Mouse (Mus musculus): ENCODE data around the gene Gm16181. TPM values are rescaled to one million over a fixed set of nuclear protein-coding genes. Genes with fewer than 3 reads are reported as not detected.

The Gm16181 gene
- not detected for total RNA-seq (2021)
- long read RNA-seq, experiment 1: 0 reads
- long read RNA-seq, experiment 2: 0 reads

GRCm38 (mm10) chr17:35220156-35220952, at the start of gene Gm16181:
Gene Gm16181 (plus strand): TSS chr17:35220834.
- no peak for DNase-seq (ENCODE audit: low spot score in 2 of 2)

DNA sequence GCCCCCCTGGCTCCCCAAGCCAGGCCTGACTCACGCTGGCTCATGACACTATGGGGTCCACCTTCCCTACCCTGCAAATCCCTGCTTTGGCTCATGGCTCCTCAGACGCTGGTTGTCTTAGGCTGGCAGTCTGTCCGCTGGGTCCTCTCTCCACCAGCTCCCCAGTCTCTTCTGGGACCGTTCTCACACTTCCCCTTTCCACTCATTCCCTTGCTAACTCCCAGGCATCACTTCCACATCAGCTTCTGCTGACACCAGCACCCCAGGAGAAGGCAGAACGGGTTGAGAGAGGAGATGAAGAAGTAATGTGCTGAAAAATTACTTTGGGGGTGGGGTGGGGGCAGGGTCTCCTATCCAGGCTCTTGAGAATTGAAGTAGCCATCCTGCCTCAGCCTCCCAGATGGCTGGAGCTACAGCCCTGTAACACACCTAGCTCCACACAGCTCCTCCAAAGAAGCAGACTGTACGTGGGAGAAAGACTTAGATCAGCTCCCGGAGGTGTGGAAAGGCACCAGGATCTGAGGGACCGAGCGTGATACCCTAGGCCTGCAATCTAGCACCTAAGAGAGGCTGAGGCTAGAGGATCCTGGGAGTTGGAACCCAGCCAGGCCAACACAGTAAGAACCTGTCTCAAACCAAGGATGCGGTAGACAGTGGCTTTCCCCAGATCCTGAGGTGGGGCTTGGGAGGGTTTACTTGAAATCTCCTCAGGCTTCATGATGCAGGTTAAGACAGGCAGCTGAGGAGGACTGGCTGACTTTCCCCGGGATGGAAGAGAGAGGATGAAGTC, 48.0 kb upstream of the Gm16181 start:
- DNase-seq (ENCODE audit: low spot score in 2 of 2): no peak

DNA sequence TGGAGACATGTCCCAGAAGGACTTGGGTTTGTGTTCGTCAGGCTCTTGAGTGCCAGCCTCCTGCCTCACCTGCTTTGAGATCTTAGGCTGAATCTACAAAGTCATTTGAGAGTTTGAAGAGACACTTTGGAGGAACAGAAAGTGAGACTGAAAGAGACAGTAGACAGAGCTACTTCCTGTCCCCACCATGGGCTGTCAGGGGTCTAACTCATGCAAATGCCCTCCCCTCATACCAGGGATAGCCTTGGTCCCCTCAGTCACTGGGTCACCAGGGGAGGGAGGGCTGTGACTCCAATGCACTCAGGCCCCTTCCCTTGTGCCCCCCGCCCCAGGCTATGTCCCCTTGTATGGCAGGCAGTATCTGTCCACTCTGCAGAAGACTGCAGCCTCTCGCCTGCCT, 47.3 kb upstream of the Gm16181 start:
- no peak for DNase-seq (ENCODE audit: low spot score in 2 of 2)

GRCm38 (mm10) chr17:35174201-35174977, 46.2 kb upstream of the Gm16181 start:
- DNase-seq (ENCODE audit: low spot score in 2 of 2): no peak

- DNase-seq (ENCODE audit: low spot score in 2 of 2): no peak
These were observed 45.3 kb upstream of the Gm16181 start for GRCm38 (mm10) chr17:35175382-35175781.

- no peak for DNase-seq (ENCODE audit: low spot score in 2 of 2)
These were observed 44.7 kb upstream of the Gm16181 start, which contains the start of gene Aif1 for GRCm38 (mm10) chr17:35175968-35176367. Gene Aif1 (minus strand): TSS chr17:35176068.

GRCm38 (mm10) chr17:35178528-35178927, 42.1 kb upstream of the Gm16181 start:
- peak; percentile 85 for DNase-seq (ENCODE audit: low spot score in 2 of 2)

- DNase-seq (ENCODE audit: low spot score in 2 of 2): no peak
These were observed 40.5 kb upstream of the Gm16181 start for GRCm38 (mm10) chr17:35180093-35180492.

- peak; percentile 58 to 72 for DNase-seq (ENCODE audit: low spot score in 2 of 2)
These were observed 34.7 kb upstream of the Gm16181 start for GRCm38 (mm10) chr17:35185639-35186611.

DNA sequence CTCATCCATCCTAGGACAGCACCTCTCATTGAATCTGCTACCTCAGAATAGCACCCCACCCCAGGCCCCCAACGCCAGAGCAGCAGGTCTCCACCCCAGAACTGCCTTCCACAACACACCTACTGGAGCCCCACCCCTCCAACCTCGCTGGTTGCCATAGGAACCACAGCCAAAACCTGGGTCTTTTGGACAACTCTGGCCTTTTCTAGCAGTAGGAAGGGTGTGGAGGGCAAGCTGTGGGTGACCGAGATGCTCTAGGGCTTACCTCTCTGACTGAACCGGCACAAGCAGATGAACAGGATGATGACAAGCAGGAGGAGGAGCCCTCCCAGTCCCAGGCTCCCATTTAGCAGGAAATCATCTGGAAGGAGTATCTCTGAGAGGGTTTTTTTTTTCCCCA, 34.0 kb upstream of the Gm16181 start:
- DNase-seq (ENCODE audit: low spot score in 2 of 2): no peak

DNA sequence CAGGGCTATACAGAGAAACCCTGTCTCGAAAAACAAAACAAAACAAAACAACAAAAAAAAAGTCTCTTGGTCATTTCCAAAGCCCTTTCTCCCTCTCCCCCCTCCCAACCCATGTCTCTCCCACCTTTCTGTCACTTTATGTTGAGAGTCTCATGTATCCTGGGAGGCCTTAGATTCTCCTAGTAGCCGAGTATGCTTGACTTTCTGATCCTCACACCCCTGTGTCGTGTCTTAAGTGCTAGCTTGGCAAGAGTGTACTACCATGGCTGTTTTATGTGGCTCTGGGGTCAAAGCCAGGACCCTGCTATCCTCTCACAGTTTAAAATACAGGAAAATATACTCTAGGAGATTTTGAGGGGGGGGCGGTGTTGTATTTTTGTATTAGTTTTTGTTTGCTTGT, 33.3 kb upstream of the Gm16181 start:
- DNase-seq (ENCODE audit: low spot score in 2 of 2): no peak

DNA sequence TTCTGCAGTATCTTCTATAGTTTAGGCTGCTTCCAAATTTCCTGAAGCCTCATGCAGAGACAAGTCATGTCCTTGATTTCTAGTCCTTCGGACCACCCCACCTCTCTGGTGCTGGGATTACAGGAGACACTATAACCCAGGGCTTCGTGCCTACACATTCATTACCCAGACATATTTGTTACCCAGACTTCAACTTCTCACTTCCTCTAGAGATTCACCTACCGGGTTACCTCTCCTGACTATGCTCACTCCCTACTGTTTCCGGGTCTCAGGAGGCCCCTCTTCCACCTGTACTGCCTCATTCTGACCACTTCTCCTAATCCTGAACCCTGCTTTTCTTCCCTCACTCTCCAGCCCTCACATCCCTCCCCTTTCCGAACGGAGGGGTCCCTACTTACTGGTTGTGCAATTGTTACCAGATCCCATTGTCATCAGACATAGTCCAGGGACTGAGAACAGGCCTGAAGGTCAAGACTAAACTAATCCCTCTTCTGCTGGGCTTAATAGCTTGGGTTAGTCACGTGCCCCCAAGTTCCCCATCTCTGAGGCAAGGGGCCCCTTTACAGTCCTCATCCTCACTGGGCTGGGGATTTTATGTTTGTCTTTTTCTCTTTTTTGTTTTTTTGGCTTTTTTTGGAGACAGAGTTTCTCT, 32.5 kb upstream of the Gm16181 start, which contains the start of gene Lst1:
Gene Lst1, minus strand, starts transcription at position 481 of the 652 bp plus-strand sequence.
- no peak for DNase-seq (ENCODE audit: low spot score in 2 of 2)

- DNase-seq (ENCODE audit: low spot score in 2 of 2): no peak
These were observed 31.4 kb upstream of the Gm16181 start for GRCm38 (mm10) chr17:35189186-35189585.

DNA sequence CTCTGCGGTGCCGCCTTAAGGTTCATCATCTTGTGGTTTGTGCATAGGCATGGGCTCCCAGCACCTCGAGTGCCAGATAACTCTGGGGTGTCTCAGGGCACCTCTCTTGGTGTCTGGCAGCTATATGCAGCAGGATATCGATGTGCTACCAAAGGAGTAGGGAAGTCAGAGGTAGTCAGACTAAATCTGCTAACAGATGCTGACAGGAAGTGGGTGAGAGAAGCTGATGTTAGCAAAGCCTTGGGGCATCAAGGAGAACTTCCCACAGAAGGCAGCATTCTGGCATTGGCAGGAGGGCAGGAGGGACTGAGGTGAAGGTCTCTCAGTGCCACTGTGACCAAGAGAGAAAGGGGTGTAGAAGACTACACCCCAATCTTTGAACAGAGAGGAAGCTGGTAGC, 30.5 kb upstream of the Gm16181 start:
- no peak for DNase-seq (ENCODE audit: low spot score in 2 of 2)

DNA sequence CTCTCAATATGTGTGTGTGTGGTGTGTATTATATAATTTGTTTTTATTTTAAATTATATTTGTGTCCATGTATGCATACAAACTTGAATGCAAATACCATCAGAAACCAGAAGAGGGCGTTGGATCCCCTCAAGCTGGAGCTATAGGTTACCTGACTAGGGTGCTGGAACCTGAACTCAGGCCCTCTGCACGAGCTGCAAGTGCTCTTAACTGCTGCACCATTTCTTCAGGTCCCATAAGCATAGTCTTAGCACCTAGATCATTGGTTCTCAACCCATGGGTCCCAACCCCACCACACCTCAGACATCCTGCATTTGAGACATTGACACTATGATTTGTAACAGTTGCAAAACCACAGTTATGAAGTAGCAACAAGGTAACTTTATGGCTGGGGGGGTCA, 28.9 kb upstream of the Gm16181 start:
- no peak for DNase-seq (ENCODE audit: low spot score in 2 of 2)

GRCm38 (mm10) chr17:35192924-35193323, 27.7 kb upstream of the Gm16181 start:
- DNase-seq (ENCODE audit: low spot score in 2 of 2): no peak

DNA sequence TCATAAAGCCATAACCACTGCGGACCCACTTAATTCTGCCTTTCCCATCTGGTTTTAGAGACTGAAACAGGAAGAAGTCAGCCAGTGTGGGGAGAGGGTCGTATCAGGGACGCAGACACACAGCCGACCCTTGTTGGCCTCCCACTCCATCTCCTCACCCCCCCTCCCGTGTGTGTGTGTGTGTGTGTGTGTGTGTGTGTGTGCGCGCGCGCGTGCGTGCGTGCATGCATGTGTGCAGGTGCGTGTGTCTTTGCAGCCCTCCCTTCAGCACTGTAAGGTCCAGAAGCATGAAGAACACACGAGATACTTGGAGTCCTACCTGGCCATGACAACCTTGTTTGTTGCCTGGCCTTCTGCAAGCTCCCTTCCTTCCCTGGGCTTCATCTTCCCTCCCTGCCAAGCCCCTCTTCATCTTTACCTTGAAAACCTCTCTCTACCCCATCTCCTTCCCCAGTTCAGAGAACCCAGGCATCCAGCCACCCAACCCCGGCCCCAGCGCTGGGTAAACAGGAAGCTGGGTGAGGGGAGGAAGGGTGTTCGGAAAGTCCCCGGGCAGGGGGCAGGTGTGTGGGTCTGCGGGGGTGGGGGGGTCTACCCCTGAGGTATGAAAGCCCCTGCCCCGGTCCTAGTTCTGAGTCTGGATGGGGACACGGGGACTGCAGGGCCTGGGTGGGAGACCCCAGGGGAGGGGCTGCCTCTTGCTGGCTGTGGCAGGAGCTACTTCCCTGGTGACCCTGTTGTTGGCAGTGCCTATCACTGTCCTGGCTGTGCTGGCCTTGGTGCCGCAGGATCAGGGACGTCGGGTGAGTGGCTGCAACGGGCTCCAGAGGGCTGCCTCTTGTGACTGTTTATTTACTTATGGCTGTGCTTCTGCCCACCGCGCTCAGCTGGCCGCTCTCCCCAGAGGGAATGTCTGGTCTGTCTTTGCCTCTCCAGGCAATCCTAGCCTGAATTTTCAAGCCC, 26.5 kb upstream of the Gm16181 start, which contains the start of gene Ltb:
Gene Ltb, plus strand, starts transcription at position 559 of the 963 bp plus-strand sequence.
- DNase-seq (ENCODE audit: low spot score in 2 of 2): peak in 1 of 2 experiments; percentile 33
